Mouse (Mus musculus) frontal cortex, postnatal 36 days (tissue): ENCODE data around the gene Man2c1.

Source experiments
- DNase-seq, 2 experiments: peaks; one replicate each; pipeline ENCODE4 v3.0.0; 2022; ENCODE audit warnings: low spot score in 2 of 2

Gene Man2c1

DNA sequence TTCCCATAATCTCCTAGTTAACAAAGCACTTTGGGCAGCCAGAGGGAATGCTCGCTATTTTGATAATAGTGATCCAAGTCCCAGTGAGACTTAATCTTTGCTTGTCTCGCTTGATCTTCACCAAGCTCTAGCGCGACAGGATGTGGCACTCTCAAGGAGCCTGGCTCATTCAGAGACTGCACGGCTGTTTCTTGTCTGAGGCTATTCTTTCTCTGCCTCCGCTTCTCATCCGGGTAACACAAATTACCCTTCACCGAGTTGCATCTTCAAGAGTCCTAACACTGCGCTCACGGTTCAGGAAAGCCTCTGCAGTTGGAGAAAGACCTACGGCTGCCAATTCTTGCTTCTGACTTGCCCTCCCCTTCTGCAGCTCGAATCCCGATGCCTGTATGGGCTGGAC, 27.0 kb downstream of the Man2c1 start:
- peak in 1 of 2 experiments; percentile 14 for DNase-seq

- peak; percentile 87 to 93 for DNase-seq
These were observed 27.6 kb downstream of the Man2c1 start, which contains the start of gene Commd4 for GRCm38 (mm10) chr9:57158013-57158470. Commd4 (minus strand) TSS chr9:57158331.

- no peak for DNase-seq
These were observed 28.0 kb downstream of the Man2c1 start for GRCm38 (mm10) chr9:57158506-57158905.

DNA sequence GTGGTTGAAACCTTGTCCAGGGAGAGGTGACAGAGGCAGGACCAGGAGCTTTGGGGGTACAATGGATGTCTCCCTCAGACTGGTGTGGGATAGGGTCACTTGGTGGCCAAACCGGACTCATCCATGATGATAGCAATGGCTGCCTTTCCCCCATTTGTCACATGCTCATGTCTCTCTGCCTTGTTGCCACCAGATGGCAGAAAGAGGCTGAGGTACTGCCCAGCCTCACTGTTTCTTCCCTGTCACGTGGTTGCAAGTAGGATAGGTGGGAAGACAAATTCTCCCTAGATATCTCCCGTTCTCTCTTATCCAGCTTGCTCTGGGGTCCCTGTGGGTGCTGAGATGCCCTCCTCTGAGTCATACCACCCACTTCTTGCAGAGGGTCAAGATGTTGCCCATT, 32.0 kb downstream of the Man2c1 start:
- DNase-seq = no peak

DNA sequence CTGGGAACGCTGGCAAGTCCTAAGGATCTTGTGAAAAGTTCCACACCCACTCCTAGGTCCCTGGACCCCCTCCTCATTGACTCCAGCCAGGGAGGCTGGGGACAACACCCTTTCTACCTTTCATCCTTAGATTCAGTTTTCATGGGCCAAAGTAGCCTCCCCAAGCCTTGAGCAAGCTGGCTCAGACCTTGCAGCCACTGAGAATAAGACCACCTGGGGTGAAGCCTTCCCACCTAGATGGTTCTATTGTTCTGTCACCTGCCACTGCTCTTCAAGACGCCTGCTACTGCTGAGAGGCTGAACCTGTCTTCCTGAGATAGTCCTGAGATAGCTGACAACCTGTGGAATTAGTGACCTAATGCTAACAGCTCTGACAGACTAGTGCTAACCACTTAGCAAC, 32.6 kb downstream of the Man2c1 start:
- DNase-seq = no peak

GRCm38 (mm10) chr9:57166173-57166572, 35.7 kb downstream of the Man2c1 start:
- no peak for DNase-seq

- no peak for DNase-seq
These were observed 37.9 kb downstream of the Man2c1 start for GRCm38 (mm10) chr9:57168411-57168810.
